Mouse (Mus musculus): ENCODE results near the gene Olfr1123. TPM values are rescaled to one million over a fixed set of nuclear protein-coding genes. Genes with fewer than 3 reads are reported as not detected.
"Not testable (repeated sequence)": the region's sequence is repeated elsewhere in the genome, so short reads cannot be mapped to it uniquely, and the experiment has no call there.

The Olfr1123 gene
- polyA plus RNA-seq (2015; fragmentation: Nextera tagmentation; extraction: Ambion mirVana), result not detected in 2 replicates

GRCm38 (mm10) chr2:87416335-87416734, at the start of gene Olfr1123:
Olfr1123 (plus strand) TSS chr2:87416635.
- no peak within 1 kb of the TSS for H3K4me2 ChIP-seq
- H3K36me3 ChIP-seq, result no peaks in the 10 kb centered on the region
- no peaks in the 10 kb centered on the region for H3K9me3 ChIP-seq (replicated peaks)
- H3K9ac ChIP-seq, result no peak within 1 kb of the TSS
- no peaks in the 10 kb centered on the region for H3K27me3 ChIP-seq
- no peak for ATAC-seq (replicated peaks; ENCODE audit: insufficient number of reproducible peaks, insufficient read depth, low FRiP score, low read depth)
- no peaks in the 10 kb centered on the region for H3K4me1 ChIP-seq (replicated peaks)
- WGBS, result 84% methylated on average over 1 of the region's 1 CpGs
- no peak within 1 kb of the TSS for H3K27ac ChIP-seq
- H3K4me3 ChIP-seq, result no peak within 1 kb of the TSS

DNA sequence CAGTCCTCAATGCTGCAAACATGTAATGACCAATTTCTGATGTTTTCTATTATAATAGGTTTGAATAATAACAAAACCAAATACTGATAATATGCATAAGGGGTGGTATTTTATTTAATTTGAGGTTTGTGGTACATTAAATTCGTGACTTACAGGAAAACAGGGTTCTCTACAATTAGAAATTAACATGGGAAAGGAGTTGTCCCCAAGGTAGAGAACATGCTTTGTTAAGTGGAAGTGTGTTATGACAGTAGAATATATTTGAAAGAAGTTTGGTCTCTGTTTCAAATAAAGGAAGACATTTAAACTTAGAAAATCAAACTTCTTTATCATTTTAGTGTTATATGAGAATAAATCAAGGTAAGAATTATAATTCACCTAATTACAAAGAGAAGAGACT, 46.8 kb upstream of the Olfr1123 start, which contains the start of gene Olfr1121:
Gene Olfr1121, plus strand, starts transcription at position 301 of the 400 bp plus-strand sequence.
- no peak within 1 kb of the TSS for H3K27ac ChIP-seq
- H3K4me2 ChIP-seq, result no peak within 1 kb of the TSS
- H3K4me1 ChIP-seq (replicated peaks), result no peaks in the 10 kb centered on the region
- H3K9ac ChIP-seq, result no peak within 1 kb of the TSS
- no peaks in the 10 kb centered on the region for H3K36me3 ChIP-seq
- no peaks in the 10 kb centered on the region for H3K9me3 ChIP-seq (replicated peaks)
- no peak for ATAC-seq (replicated peaks; ENCODE audit: insufficient number of reproducible peaks, insufficient read depth, low FRiP score, low read depth)
- no peaks in the 10 kb centered on the region for H3K27me3 ChIP-seq
- no peak within 1 kb of the TSS for H3K4me3 ChIP-seq
- 34% methylated on average over 1 of the region's 1 CpGs for WGBS

GRCm38 (mm10) chr2:87371726-87372125, 44.7 kb upstream of the Olfr1123 start:
- H3K9ac ChIP-seq, result no peak overlapping the region
- H3K36me3 ChIP-seq, result no peaks in the 10 kb centered on the region
- no peak for ATAC-seq (replicated peaks; ENCODE audit: insufficient number of reproducible peaks, insufficient read depth, low FRiP score, low read depth)
- H3K4me1 ChIP-seq (replicated peaks), result no peaks in the 10 kb centered on the region
- WGBS, result 81% methylated on average over 4 of the region's 4 CpGs
- no peak overlapping the region for H3K4me3 ChIP-seq
- H3K27ac ChIP-seq, result no peak overlapping the region
- H3K4me2 ChIP-seq, result no peak overlapping the region
- H3K9me3 ChIP-seq (replicated peaks), result no peaks in the 10 kb centered on the region
- no peaks in the 10 kb centered on the region for H3K27me3 ChIP-seq

GRCm38 (mm10) chr2:87383935-87384334, 32.5 kb upstream of the Olfr1123 start:
- Histone ChIP-seq H3K27ac (no peak overlapping the region), H3K9me3 (replicated peaks) (no peaks in the 10 kb centered on the region), H3K27me3 (no peaks in the 10 kb centered on the region), H3K9ac (no peak overlapping the region), H3K36me3 (no peaks in the 10 kb centered on the region), H3K4me1 (replicated peaks) (no peaks in the 10 kb centered on the region), H3K4me2 (no peak overlapping the region), H3K4me3 (no peak overlapping the region)
- 39% methylated on average over 2 of the region's 2 CpGs for WGBS
- ATAC-seq (replicated peaks; ENCODE audit: insufficient number of reproducible peaks, insufficient read depth, low FRiP score, low read depth), result no peak

DNA sequence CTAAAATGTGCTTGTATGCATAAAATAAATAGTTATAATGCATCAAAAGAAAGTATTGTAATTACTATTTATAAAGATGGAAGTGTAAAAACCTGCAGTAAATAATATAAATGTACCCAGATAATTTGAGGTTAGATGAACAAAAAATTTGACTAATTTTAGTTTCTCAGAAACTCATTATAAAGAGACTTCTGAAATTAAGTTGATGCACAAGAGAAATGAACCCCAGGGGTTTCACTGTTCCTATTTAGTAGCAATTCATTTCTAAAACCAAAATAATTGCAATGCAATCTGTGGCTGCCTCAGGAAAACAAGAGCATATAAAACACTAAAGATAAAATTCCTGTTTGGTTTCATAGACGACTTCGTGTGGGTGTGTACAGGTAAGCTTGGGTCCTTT, 30.9 kb upstream of the Olfr1123 start, which contains the start of gene Olfr1122:
Gene Olfr1122, plus strand, starts transcription at position 301 of the 400 bp plus-strand sequence.
- no peaks in the 10 kb centered on the region for H3K9me3 ChIP-seq (replicated peaks)

GRCm38 (mm10) chr2:87393605-87394004, 22.8 kb upstream of the Olfr1123 start:
- H3K27me3 ChIP-seq; H3K36me3 ChIP-seq; H3K4me1 ChIP-seq (replicated peaks); H3K4me3 ChIP-seq; H3K9me3 ChIP-seq (replicated peaks); H3K9ac ChIP-seq; H3K4me2 ChIP-seq; H3K27ac ChIP-seq: not testable (repeated sequence)
- 85% methylated on average over 5 of the region's 5 CpGs for WGBS
- 0 out of 2 replicates have a peak, but pooled peaks have one; percentile 10 for ATAC-seq (replicated peaks; ENCODE audit: insufficient number of reproducible peaks, insufficient read depth, low FRiP score, low read depth)

More for the DNA sequence above, 30.9 kb upstream of the Olfr1123 start, which contains the start of gene Olfr1122:
- no peak within 1 kb of the TSS for H3K4me2 ChIP-seq
- H3K27me3 ChIP-seq, result no peaks in the 10 kb centered on the region
- H3K36me3 ChIP-seq, result no peaks in the 10 kb centered on the region
- no peak within 1 kb of the TSS for H3K9ac ChIP-seq
- H3K4me1 ChIP-seq (replicated peaks), result no peaks in the 10 kb centered on the region
- 77% methylated on average over 2 of the region's 2 CpGs for WGBS
- ATAC-seq (replicated peaks; ENCODE audit: insufficient number of reproducible peaks, insufficient read depth, low FRiP score, low read depth), result no peak
- H3K4me3 ChIP-seq, result no peak within 1 kb of the TSS
- H3K27ac ChIP-seq, result no peak within 1 kb of the TSS

DNA sequence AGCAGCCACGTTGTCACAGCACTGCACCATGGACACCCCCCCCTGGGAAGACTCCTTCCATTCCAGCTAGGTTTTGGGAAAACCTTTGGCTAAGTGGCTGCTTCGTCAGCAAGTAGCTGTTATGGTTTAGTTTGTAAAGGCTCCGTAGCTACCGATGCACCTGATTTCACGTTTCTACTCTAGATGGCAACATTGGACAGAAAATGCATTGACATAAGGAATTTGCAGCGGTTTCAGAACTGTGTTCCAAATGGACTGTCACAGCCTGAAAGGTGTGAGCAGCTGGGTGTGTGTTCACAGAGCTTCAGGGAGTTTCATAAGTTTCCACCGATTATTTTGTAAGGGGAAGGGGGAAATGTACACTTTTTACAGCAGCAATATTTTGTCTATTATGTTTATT, 21.7 kb upstream of the Olfr1123 start:
- not testable (repeated sequence) for H3K27ac ChIP-seq; H3K36me3 ChIP-seq; H3K9me3 ChIP-seq (replicated peaks); H3K4me2 ChIP-seq; H3K4me1 ChIP-seq (replicated peaks); ATAC-seq (replicated peaks; ENCODE audit: insufficient number of reproducible peaks, insufficient read depth, low FRiP score, low read depth); H3K4me3 ChIP-seq; H3K9ac ChIP-seq; H3K27me3 ChIP-seq
- 71% methylated on average over 7 of the region's 7 CpGs for WGBS

- H3K4me3 ChIP-seq, result no peak within 1 kb of the TSS
Observed at GRCm38 (mm10) chr2:87429975-87430374, 13.5 kb downstream of the Olfr1123 start, which contains the start of gene Olfr1124. Olfr1124 (plus strand) TSS chr2:87430275.

GRCm38 (mm10) chr2:87437731-87438130, 21.3 kb downstream of the Olfr1123 start:
- Histone ChIP-seq H3K9ac (no peak overlapping the region), H3K36me3 (no peaks in the 10 kb centered on the region), H3K9me3 (replicated peaks) (0 out of 2 replicates have a peak, but pooled peaks cover 3% of the 10 kb centered on the region), H3K4me2 (no peak overlapping the region), H3K4me3 (no peak overlapping the region), H3K27ac (no peak overlapping the region), H3K4me1 (replicated peaks) (no peaks in the 10 kb centered on the region), H3K27me3 (no peaks in the 10 kb centered on the region)
- WGBS, result 83% methylated on average over 16 of the region's 16 CpGs
- no peak for ATAC-seq (replicated peaks; ENCODE audit: insufficient number of reproducible peaks, insufficient read depth, low FRiP score, low read depth)

More at GRCm38 (mm10) chr2:87429975-87430374, 13.5 kb downstream of the Olfr1123 start, which contains the start of gene Olfr1124:
- no peaks in the 10 kb centered on the region for H3K4me1 ChIP-seq (replicated peaks)
- H3K36me3 ChIP-seq, result no peaks in the 10 kb centered on the region
- H3K27ac ChIP-seq, result no peak within 1 kb of the TSS
- H3K9ac ChIP-seq, result no peak within 1 kb of the TSS
- H3K9me3 ChIP-seq (replicated peaks), result no peaks in the 10 kb centered on the region
- WGBS, result 82% methylated on average over 1 of the region's 1 CpGs
- no peaks in the 10 kb centered on the region for H3K27me3 ChIP-seq
- no peak within 1 kb of the TSS for H3K4me2 ChIP-seq
- no peak for ATAC-seq (replicated peaks; ENCODE audit: insufficient number of reproducible peaks, insufficient read depth, low FRiP score, low read depth)

GRCm38 (mm10) chr2:87453662-87454061, 37.2 kb downstream of the Olfr1123 start, which contains the start of gene Olfr1126:
Olfr1126 (plus strand) TSS chr2:87453962.
- Histone ChIP-seq H3K27ac (no peak within 1 kb of the TSS), H3K36me3 (no peaks in the 10 kb centered on the region), H3K9me3 (replicated peaks) (no peaks in the 10 kb centered on the region), H3K4me3 (no peak within 1 kb of the TSS), H3K9ac (no peak within 1 kb of the TSS), H3K4me1 (replicated peaks) (no peaks in the 10 kb centered on the region), H3K4me2 (no peak within 1 kb of the TSS), H3K27me3 (no peaks in the 10 kb centered on the region)
- ATAC-seq (replicated peaks; ENCODE audit: insufficient number of reproducible peaks, insufficient read depth, low FRiP score, low read depth), result no peak

DNA sequence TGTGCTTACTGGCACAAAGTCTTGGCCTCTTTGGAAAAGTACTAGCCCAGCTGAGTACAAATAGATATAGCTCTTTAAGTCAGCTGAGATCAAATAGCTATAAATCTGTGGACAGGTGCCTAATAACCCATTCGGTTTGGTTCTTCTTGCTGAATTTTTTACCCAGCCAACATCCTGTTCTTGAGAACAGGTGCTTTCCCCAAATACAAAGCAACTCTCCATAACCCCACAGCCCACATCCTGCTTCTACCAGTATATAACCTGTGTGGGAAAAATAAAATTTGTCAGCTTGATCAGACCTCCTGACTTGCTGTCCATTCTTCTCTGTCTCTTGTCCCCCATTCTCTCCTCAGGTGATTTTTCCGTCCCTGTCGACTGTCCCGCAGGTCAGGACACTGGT, 45.3 kb downstream of the Olfr1123 start:
- Histone ChIP-seq H3K4me3 (no peak overlapping the region), H3K27me3 (no peaks in the 10 kb centered on the region), H3K9me3 (replicated peaks) (no peaks in the 10 kb centered on the region), H3K4me1 (replicated peaks) (no peaks in the 10 kb centered on the region), H3K4me2 (no peak overlapping the region), H3K27ac (no peak overlapping the region), H3K9ac (no peak overlapping the region), H3K36me3 (no peaks in the 10 kb centered on the region)
- 85% methylated on average over 4 of the region's 4 CpGs for WGBS
- no peak for ATAC-seq (replicated peaks; ENCODE audit: insufficient number of reproducible peaks, insufficient read depth, low FRiP score, low read depth)

All from heart, embryonic 15.5 days (tissue).